ENCODE assay signal across 10 mouse cellular contexts in the genomic region with DNA sequence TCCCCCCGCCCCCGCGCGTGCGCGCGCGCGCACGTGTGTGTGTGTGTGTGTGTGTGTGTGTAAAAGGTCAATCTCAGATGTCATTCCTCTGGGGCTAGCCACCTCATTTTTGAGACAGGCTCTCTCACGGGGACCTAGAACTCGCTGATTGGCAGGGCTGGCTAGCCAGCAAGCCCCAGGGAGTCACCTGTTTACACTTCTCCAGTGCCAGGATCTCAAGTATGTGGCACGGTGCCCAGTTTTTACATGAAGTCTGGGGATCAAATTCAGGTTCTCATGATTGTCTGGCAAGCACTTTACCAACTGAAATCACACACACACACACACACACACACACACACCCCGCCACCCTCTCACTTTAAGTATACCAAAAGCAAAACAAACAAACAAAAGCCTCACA. TPM values are rescaled to one million over a fixed set of nuclear protein-coding genes. Genes with fewer than 3 reads are reported as not detected.
A peak's percentile ranks its signal among the peaks of the same experiment; 100 is the strongest.
DNase-seq lines count a peak whose midpoint lies in the region; ATAC-seq and TF ChIP-seq lines count a peak whose summit lies in the region.
"Had no signal": no experiment of that assay in that cellular context is flagged by ENCODE, and none has a peak within 500 bp of the region (broad histone marks: within the 10 kb centered on the region; RNA-seq: fewer than 3 reads in every experiment).

No protein-coding gene starts in this region.

- H3K4me3 ChIP-seq in heart, embryonic 12.5 days: no peak overlapping the region
- no peak overlapping the region for H3K4me3 ChIP-seq in lung, adult 2 months (replicated peaks; ENCODE audit: extremely low read depth, low read depth, low read length)
- H3K4me3 ChIP-seq: hindbrain, embryonic 10.5 days; limb, embryonic 12.5 days had no signal

- 0 out of 2 replicates have a peak overlapping the region, but pooled peaks have one; percentile 16 for H3K9ac ChIP-seq in heart, embryonic 12.5 days
- H3K9ac ChIP-seq: limb, embryonic 12.5 days had no signal

- TF ChIP-seq CTCF in lung, adult 2 months (IDR thresholded peaks at IDR 0.05; ENCODE audit: insufficient read depth, low read length): no peak

- H3K27ac ChIP-seq in heart, embryonic 12.5 days (ENCODE audit: poor library complexity, severe bottlenecking): peak overlapping the region; percentile 49
- H3K27ac ChIP-seq: hindbrain, embryonic 10.5 days; limb, embryonic 12.5 days had no signal

- H3K9me3 ChIP-seq in heart, embryonic 12.5 days (replicated peaks): no peaks in the 10 kb centered on the region
- H3K9me3 ChIP-seq: hindbrain, embryonic 10.5 days; limb, embryonic 12.5 days had no signal

- no peak overlapping the region for H3K4me2 ChIP-seq in heart, embryonic 12.5 days
- H3K4me2 ChIP-seq: limb, embryonic 12.5 days had no signal

- no peak for TF ChIP-seq POLR2A in lung, adult 2 months (IDR thresholded peaks at IDR 0.05; ENCODE audit: borderline replicate concordance, extremely low read depth, low read depth, low read length)

- DNase-seq in adrenal gland, postnatal 10 days: peak; percentile 59
- no peak for DNase-seq in adrenal gland, postnatal 4 days (ENCODE audit: low spot score in 2 of 2)
- peak; percentile 60 for DNase-seq in adipocyte (ENCODE audit: low spot score)
- DNase-seq in lung, adult 2 months: peak; percentile 69
- no peak for DNase-seq in left cerebral cortex, adult 11 months (ENCODE audit: low spot score)
- no peak for DNase-seq in yolk sac, embryonic 10.5 days (ENCODE audit: low spot score)

- H3K4me1 ChIP-seq in heart, embryonic 12.5 days (replicated peaks): peaks cover 31% of the 10 kb centered on the region
- H3K4me1 ChIP-seq in lung, adult 2 months (ENCODE audit: control insufficient read depth, insufficient read depth, low read length): peaks cover 3% of the 10 kb centered on the region; the same call in 1 of the 2 replicates

- peaks cover 45% of the 10 kb centered on the region for H3K36me3 ChIP-seq in heart, embryonic 12.5 days

- no peaks in the 10 kb centered on the region for H3K27me3 ChIP-seq in heart, embryonic 12.5 days (replicated peaks)
- H3K27me3 ChIP-seq: limb, embryonic 12.5 days had no signal

- 81% methylated on average over 14 of the region's 14 CpGs for WGBS in heart, embryonic 12.5 days
- 75% methylated on average over 14 of the region's 14 CpGs for WGBS in lung, adult 2 months

- ATAC-seq in heart, embryonic 12.5 days (ENCODE audit: insufficient number of reproducible peaks, low FRiP score): no peak
- ATAC-seq in inflammation-experienced regulatory T-cells, adult 6 months: no peak

RNA-seq across cellular contexts. Expression of a gene that starts 26.9 kb away (rescaled TPM):
- total RNA-seq in adrenal gland, postnatal 10 days (2021): 10 to 100 TPM; 13.4 to 16.9 TPM
- total RNA-seq in adrenal gland, postnatal 4 days (2021): 10 to 100 TPM; 35.2 to 35.4 TPM
- polyA plus RNA-seq in heart, embryonic 12.5 days (2016; fragmentation: Nextera tagmentation; extraction: Ambion mirVana): 72.7 and 76.0 TPM in 2 replicates
- polyA plus RNA-seq in lung, adult 2 months (2012; rRNA removed): 5.4 and 6.5 TPM in 2 replicates
- polyA plus RNA-seq in inflammation-experienced regulatory T-cells, adult 6 months (2017; shearing (Covaris generic)): not detected

RNA-seq across cellular contexts. Expression of a gene that starts 42.0 kb away (rescaled TPM):
- 100 to 1,000 TPM; 292 TPM for total RNA-seq in adrenal gland, postnatal 10 days (2021)
- 100 to 1,000 TPM; 229 to 261 TPM for total RNA-seq in adrenal gland, postnatal 4 days (2021)
- polyA plus RNA-seq in heart, embryonic 12.5 days (2016; fragmentation: Nextera tagmentation; extraction: Ambion mirVana): 20.8 and 22.7 TPM in 2 replicates
- polyA plus RNA-seq in lung, adult 2 months (2012; rRNA removed): 19.3 and 22.1 TPM in 2 replicates
- 1 to 10 TPM; 2.7 to 4.1 (median 3.5) TPM for polyA plus RNA-seq in inflammation-experienced regulatory T-cells, adult 6 months (2017; shearing (Covaris generic))

Comparison
In these comparisons a context has a peak if more than half of its experiments do, and no peak if none do; other contexts are left out.
1. DNase-seq: peak in adrenal gland, postnatal 10 days (single experiment), adipocyte (single experiment) and lung, adult 2 months (single experiment); none in adrenal gland, postnatal 4 days (0 of 2), left cerebral cortex, adult 11 months (single experiment) and yolk sac, embryonic 10.5 days (single experiment).